In genomic region chr8:110813081-110813812, GRCm38 (mm10) we compare ENCODE assay signal across 26 mouse cellular contexts. TPM values are rescaled to one million over a fixed set of nuclear protein-coding genes. Genes with fewer than 3 reads are reported as not detected.
DNase-seq lines count a peak whose midpoint lies in the region; ATAC-seq and TF ChIP-seq lines count a peak whose summit lies in the region.
"Had no signal": no experiment of that assay in that cellular context is flagged by ENCODE, and none has a peak within 500 bp of the region (broad histone marks: within the 10 kb centered on the region; RNA-seq: fewer than 3 reads in every experiment).

No protein-coding gene starts in this region.

- H3K9ac ChIP-seq in forebrain, embryonic 11.5 days (ENCODE audit: low read length), result no peak overlapping the region
- H3K9ac ChIP-seq in forebrain, embryonic 14.5 days (ENCODE audit: low read length), result no peak overlapping the region
- H3K9ac ChIP-seq in midbrain, embryonic 11.5 days (ENCODE audit: low read length), result no peak overlapping the region
- H3K9ac ChIP-seq in midbrain, embryonic 13.5 days (replicated peaks), result no peak overlapping the region
- H3K9ac ChIP-seq in liver, embryonic 11.5 days (ENCODE audit: low read depth, low read length), result no peak overlapping the region
- H3K9ac ChIP-seq: embryonic facial prominence, embryonic 13.5 days; embryonic facial prominence, embryonic 15.5 days; forebrain, embryonic 13.5 days had no signal

- H3K36me3 ChIP-seq in forebrain, embryonic 11.5 days (ENCODE audit: control insufficient read depth, insufficient read depth, low read length), result peaks cover 48% of the 10 kb centered on the region
- peaks cover 100% of the 10 kb centered on the region for H3K36me3 ChIP-seq in forebrain, embryonic 14.5 days (ENCODE audit: control insufficient read depth, insufficient read depth, low read length)
- peaks cover 63% of the 10 kb centered on the region for H3K36me3 ChIP-seq in midbrain, embryonic 11.5 days (ENCODE audit: control insufficient read depth, insufficient read depth, low read length)
- H3K36me3 ChIP-seq in midbrain, embryonic 13.5 days, result peaks cover 99% of the 10 kb centered on the region
- H3K36me3 ChIP-seq in small intestine, adult 2 months (ENCODE audit: control insufficient read depth, insufficient read depth, low read length), result peaks cover 83% of the 10 kb centered on the region
- H3K36me3 ChIP-seq in liver, embryonic 11.5 days (ENCODE audit: control insufficient read depth, insufficient read depth, low read length), result peaks cover 83% of the 10 kb centered on the region

- whole genome bisulfite sequencing in forebrain, embryonic 11.5 days, result 93% methylated on average over 7 of the region's 7 CpGs
- 85% methylated on average over 7 of the region's 7 CpGs for WGBS in forebrain, embryonic 14.5 days
- 94% methylated on average over 7 of the region's 7 CpGs for WGBS in midbrain, embryonic 11.5 days
- 98% methylated on average over 7 of the region's 7 CpGs for WGBS in midbrain, embryonic 13.5 days
- WGBS in small intestine, adult 2 months, result 81% methylated on average over 7 of the region's 7 CpGs
- 85% methylated on average over 7 of the region's 7 CpGs for WGBS in liver, embryonic 11.5 days

- peak; percentile 31 for DNase-seq in forebrain, embryonic 11.5 days (ENCODE audit: low spot score)
- no peak for DNase-seq in forebrain, embryonic 14.5 days (ENCODE audit: low spot score)
- peak; percentile 78 for DNase-seq in midbrain, embryonic 11.5 days (ENCODE audit: low spot score, missing footprints)
- DNase-seq in liver, embryonic 11.5 days (ENCODE audit: low spot score), result no peak
- DNase-seq in spleen, adult 18-20 months, result no peak
- DNase-seq: adrenal gland, adult 8-10 months; adrenal gland, postnatal 14 days; adrenal gland, postnatal 36 days; cerebellum, adult 11-12 months; cerebellum, adult 2 months; cerebellum, adult 9-10 months; cerebellum, postnatal 10 days; cerebellum, postnatal 25 days; embryo, embryonic 11 days had no signal

- TF ChIP-seq CTCF in small intestine, adult 2 months (IDR thresholded peaks at IDR 0.05; ENCODE audit: extremely low read depth, insufficient read length, insufficient replicate concordance, low read depth, low read length), result no peak

- H3K4me2 ChIP-seq in forebrain, embryonic 11.5 days (ENCODE audit: low read depth, low read length, severe bottlenecking), result no peak overlapping the region
- no peak overlapping the region for H3K4me2 ChIP-seq in forebrain, embryonic 14.5 days (ENCODE audit: low read length)
- H3K4me2 ChIP-seq in midbrain, embryonic 11.5 days, result no peak overlapping the region
- H3K4me2 ChIP-seq in midbrain, embryonic 13.5 days (replicated peaks), result no peak overlapping the region
- no peak overlapping the region for H3K4me2 ChIP-seq in liver, embryonic 11.5 days
- H3K4me2 ChIP-seq: embryonic facial prominence, embryonic 13.5 days; embryonic facial prominence, embryonic 15.5 days; forebrain, embryonic 13.5 days had no signal

- no peaks in the 10 kb centered on the region for H3K9me3 ChIP-seq in forebrain, embryonic 11.5 days (ENCODE audit: control insufficient read depth, low read length)
- H3K9me3 ChIP-seq in forebrain, embryonic 14.5 days (replicated peaks; ENCODE audit: control insufficient read depth, low read length), result no peaks in the 10 kb centered on the region
- no peaks in the 10 kb centered on the region for H3K9me3 ChIP-seq in midbrain, embryonic 11.5 days (ENCODE audit: control insufficient read depth, low read length)
- H3K9me3 ChIP-seq in midbrain, embryonic 13.5 days, result no peaks in the 10 kb centered on the region
- H3K9me3 ChIP-seq in liver, embryonic 11.5 days (ENCODE audit: control insufficient read depth, low read length), result no peaks in the 10 kb centered on the region
- H3K9me3 ChIP-seq: embryonic facial prominence, embryonic 13.5 days; embryonic facial prominence, embryonic 15.5 days; forebrain, embryonic 10.5 days; forebrain, embryonic 13.5 days; G1E had no signal

- TF ChIP-seq POLR2A in small intestine, adult 2 months (IDR thresholded peaks at IDR 0.05; ENCODE audit: low read depth, low read length), result no peak

- no peaks in the 10 kb centered on the region for H3K27me3 ChIP-seq in forebrain, embryonic 11.5 days (ENCODE audit: control insufficient read depth, insufficient read depth, low read length)
- no peaks in the 10 kb centered on the region for H3K27me3 ChIP-seq in forebrain, embryonic 14.5 days (replicated peaks; ENCODE audit: control insufficient read depth, insufficient read depth, low read length)
- H3K27me3 ChIP-seq in midbrain, embryonic 11.5 days (ENCODE audit: control insufficient read depth, insufficient read depth, low read length), result no peaks in the 10 kb centered on the region
- H3K27me3 ChIP-seq in midbrain, embryonic 13.5 days, result no peaks in the 10 kb centered on the region
- no peaks in the 10 kb centered on the region for H3K27me3 ChIP-seq in small intestine, adult 2 months (ENCODE audit: control insufficient read depth, insufficient read depth, low read length)
- no peaks in the 10 kb centered on the region for H3K27me3 ChIP-seq in liver, embryonic 11.5 days (replicated peaks; ENCODE audit: control insufficient read depth, insufficient read depth, low read length)
- H3K27me3 ChIP-seq: embryonic facial prominence, embryonic 13.5 days; embryonic facial prominence, embryonic 15.5 days; forebrain, embryonic 13.5 days; Patski had no signal

- no peak overlapping the region for H3K27ac ChIP-seq in forebrain, embryonic 11.5 days (ENCODE audit: low read depth, low read length)
- no peak overlapping the region for H3K27ac ChIP-seq in forebrain, embryonic 14.5 days (ENCODE audit: low read depth, low read length)
- no peak overlapping the region for H3K27ac ChIP-seq in midbrain, embryonic 11.5 days (ENCODE audit: low read depth, low read length)
- H3K27ac ChIP-seq in midbrain, embryonic 13.5 days, result no peak overlapping the region
- H3K27ac ChIP-seq in small intestine, adult 2 months (ENCODE audit: insufficient read depth, low read depth, low read length), result peak overlapping the region; percentile 44; the same call in 1 of the 2 replicates
- H3K27ac ChIP-seq in liver, embryonic 11.5 days (ENCODE audit: low read depth, low read length), result no peak overlapping the region
- H3K27ac ChIP-seq: embryonic facial prominence, embryonic 13.5 days; embryonic facial prominence, embryonic 15.5 days; forebrain, embryonic 10.5 days; forebrain, embryonic 13.5 days had no signal

- H3K4me3 ChIP-seq in forebrain, embryonic 11.5 days (ENCODE audit: low read depth, low read length), result no peak overlapping the region
- H3K4me3 ChIP-seq in forebrain, embryonic 14.5 days (ENCODE audit: low read depth, low read length), result no peak overlapping the region
- H3K4me3 ChIP-seq in midbrain, embryonic 11.5 days (ENCODE audit: low read depth, low read length), result no peak overlapping the region
- no peak overlapping the region for H3K4me3 ChIP-seq in midbrain, embryonic 13.5 days (replicated peaks)
- no peak overlapping the region for H3K4me3 ChIP-seq in small intestine, adult 2 months (ENCODE audit: low read depth, low read length)
- no peak overlapping the region for H3K4me3 ChIP-seq in liver, embryonic 11.5 days (ENCODE audit: low read depth, low read length)
- H3K4me3 ChIP-seq: embryonic facial prominence, embryonic 13.5 days; embryonic facial prominence, embryonic 15.5 days; erythroblast, embryonic 14.5 days; forebrain, embryonic 10.5 days; forebrain, embryonic 13.5 days had no signal

- H3K4me1 ChIP-seq in forebrain, embryonic 11.5 days (replicated peaks; ENCODE audit: control insufficient read depth, insufficient read depth, low read length), result no peaks in the 10 kb centered on the region
- no peaks in the 10 kb centered on the region for H3K4me1 ChIP-seq in forebrain, embryonic 14.5 days (ENCODE audit: control insufficient read depth, insufficient read depth, low read length)
- H3K4me1 ChIP-seq in midbrain, embryonic 11.5 days (ENCODE audit: control insufficient read depth, insufficient read depth, low read length), result no peaks in the 10 kb centered on the region
- no peaks in the 10 kb centered on the region for H3K4me1 ChIP-seq in midbrain, embryonic 13.5 days (replicated peaks)
- no peaks in the 10 kb centered on the region for H3K4me1 ChIP-seq in small intestine, adult 2 months (ENCODE audit: control insufficient read depth, insufficient read depth, insufficient read length, low read length)
- H3K4me1 ChIP-seq in liver, embryonic 11.5 days (replicated peaks; ENCODE audit: control insufficient read depth, insufficient read depth, low read length), result no peaks in the 10 kb centered on the region
- H3K4me1 ChIP-seq: forebrain, embryonic 10.5 days; forebrain, embryonic 13.5 days had no signal

- ATAC-seq in forebrain, embryonic 11.5 days (replicated peaks; ENCODE audit: low FRiP score), result no peak
- no peak for ATAC-seq in forebrain, embryonic 14.5 days
- ATAC-seq in midbrain, embryonic 11.5 days (ENCODE audit: low FRiP score), result no peak
- no peak for ATAC-seq in midbrain, embryonic 13.5 days
- peak; percentile 36; the same call in 1 of the 2 replicates for ATAC-seq in common myeloid progenitor, adult 5-6 weeks (replicated peaks; ENCODE audit: low read depth, poor library complexity, severe bottlenecking)
- no peak for ATAC-seq in liver, embryonic 11.5 days (replicated peaks; ENCODE audit: low FRiP score)
- ATAC-seq: activated CD4-positive, CD25-positive, alpha-beta regulatory T cell, adult 4 months; forebrain, embryonic 13.5 days; forebrain, embryonic 16.5 days; Patski had no signal

RNA-seq across cellular contexts. Expression of gene Il34, which starts 7.5 kb away (rescaled TPM):
- polyA plus RNA-seq in forebrain, embryonic 11.5 days (2014; fragmentation: Nextera tagmentation; extraction: Ambion mirVana), result 0.25 and 0.29 TPM in 2 replicates
- polyA plus RNA-seq in forebrain, embryonic 14.5 days (2014; fragmentation: Nextera tagmentation; extraction: Ambion mirVana), result 2.2 and 4.2 TPM in 2 replicates
- 0.38 and 0.81 TPM in 2 replicates for polyA plus RNA-seq in midbrain, embryonic 11.5 days (2014; fragmentation: Nextera tagmentation; extraction: Ambion mirVana)
- polyA plus RNA-seq in midbrain, embryonic 13.5 days (2015; fragmentation: Nextera tagmentation; extraction: Ambion mirVana), result 2.2 and 2.7 TPM in 2 replicates
- total RNA-seq in common myeloid progenitor, adult 5-6 weeks (2017), result not detected in 2 replicates
- 7.6 and 16.7 TPM in 2 replicates for polyA plus RNA-seq in small intestine, adult 2 months (2012; rRNA removed)
- polyA plus RNA-seq in liver, embryonic 11.5 days (2014; fragmentation: Nextera tagmentation; extraction: Ambion mirVana), result 0.18 and 0.36 TPM in 2 replicates
- total RNA-seq: G1E had no signal
- polyA plus RNA-seq: activated CD4-positive, CD25-positive, alpha-beta regulatory T cell, adult 4 months; erythroblast, embryonic 14.5 days; G1E had no signal

RNA-seq across cellular contexts. Expression of gene Cog4, which starts 33.2 kb away (rescaled TPM):
- polyA plus RNA-seq in forebrain, embryonic 11.5 days (2014; fragmentation: Nextera tagmentation; extraction: Ambion mirVana), result 63.9 and 64.3 TPM in 2 replicates
- polyA plus RNA-seq in forebrain, embryonic 14.5 days (2014; fragmentation: Nextera tagmentation; extraction: Ambion mirVana), result 56.1 and 61.5 TPM in 2 replicates
- 65.3 and 70.0 TPM in 2 replicates for polyA plus RNA-seq in midbrain, embryonic 11.5 days (2014; fragmentation: Nextera tagmentation; extraction: Ambion mirVana)
- 72.6 and 76.2 TPM in 2 replicates for polyA plus RNA-seq in midbrain, embryonic 13.5 days (2015; fragmentation: Nextera tagmentation; extraction: Ambion mirVana)
- total RNA-seq in common myeloid progenitor, adult 5-6 weeks (2017), result 21.7 and 28.4 TPM in 2 replicates
- polyA plus RNA-seq in small intestine, adult 2 months (2012; rRNA removed), result 13.5 and 21.6 TPM in 2 replicates
- polyA plus RNA-seq in liver, embryonic 11.5 days (2014; fragmentation: Nextera tagmentation; extraction: Ambion mirVana), result 51.4 and 57.3 TPM in 2 replicates

RNA-seq across cellular contexts. Expression of gene Sf3b3, which starts 33.3 kb away (rescaled TPM):
- polyA plus RNA-seq in forebrain, embryonic 11.5 days (2014; fragmentation: Nextera tagmentation; extraction: Ambion mirVana), result 231 and 232 TPM in 2 replicates
- polyA plus RNA-seq in forebrain, embryonic 14.5 days (2014; fragmentation: Nextera tagmentation; extraction: Ambion mirVana), result 98.5 and 111 TPM in 2 replicates
- polyA plus RNA-seq in midbrain, embryonic 11.5 days (2014; fragmentation: Nextera tagmentation; extraction: Ambion mirVana), result 203 and 205 TPM in 2 replicates
- polyA plus RNA-seq in midbrain, embryonic 13.5 days (2015; fragmentation: Nextera tagmentation; extraction: Ambion mirVana), result 133 and 134 TPM in 2 replicates
- 201 and 202 TPM in 2 replicates for total RNA-seq in common myeloid progenitor, adult 5-6 weeks (2017)
- polyA plus RNA-seq in small intestine, adult 2 months (2012; rRNA removed), result 9.1 and 14.4 TPM in 2 replicates
- 187 and 214 TPM in 2 replicates for polyA plus RNA-seq in liver, embryonic 11.5 days (2014; fragmentation: Nextera tagmentation; extraction: Ambion mirVana)

Comparison
In these comparisons a context has a peak if more than half of its experiments do, and no peak if none do; other contexts are left out.
1. DNase-seq: peak in forebrain, embryonic 11.5 days (single experiment) and midbrain, embryonic 11.5 days (single experiment); none in forebrain, embryonic 14.5 days (single experiment), liver, embryonic 11.5 days (single experiment) and spleen, adult 18-20 months (0 of 2).